Comparison of ENCODE assay signal across 16 mouse cellular contexts in the genomic region with DNA sequence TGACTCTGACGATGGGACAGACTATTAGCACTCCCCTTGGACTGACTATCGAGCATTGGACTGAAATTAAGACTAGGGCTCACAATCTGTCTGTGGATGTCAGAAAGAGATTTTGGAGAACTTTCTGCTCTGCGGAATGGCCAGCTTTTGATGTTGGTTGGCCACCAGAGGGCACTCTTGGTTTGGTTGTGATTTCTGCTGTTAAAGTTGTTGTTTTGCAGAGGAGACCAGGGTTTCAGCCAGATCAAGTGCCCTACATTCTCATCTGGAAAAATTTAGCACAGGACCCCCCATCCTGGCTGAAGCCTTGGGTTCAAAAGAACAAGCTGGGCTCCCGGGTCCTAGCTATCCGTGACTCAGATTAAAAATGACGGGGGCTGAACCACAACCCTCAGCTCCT. TPM values are rescaled to one million over a fixed set of nuclear protein-coding genes. Genes with fewer than 3 reads are reported as not detected.
DNase-seq lines count a peak whose midpoint lies in the region; ATAC-seq and TF ChIP-seq lines count a peak whose summit lies in the region.
"Not testable (repeated sequence)": the region's sequence is repeated elsewhere in the genome, so short reads cannot be mapped to it uniquely, and the experiment has no call there.
"Had no signal": no experiment of that assay in that cellular context is flagged by ENCODE, and none has a peak within 500 bp of the region (broad histone marks: within the 10 kb centered on the region; RNA-seq: fewer than 3 reads in every experiment).

No protein-coding gene starts in this region.

- not testable (repeated sequence) for H3K4me2 ChIP-seq in kidney, postnatal 0 days (ENCODE audit: low read length); limb, embryonic 11.5 days (ENCODE audit: low read depth, severe bottlenecking); midbrain, embryonic 11.5 days

- H3K27me3 ChIP-seq in embryonic facial prominence, embryonic 10.5 days (replicated peaks; ENCODE audit: low read depth, poor library complexity, severe bottlenecking); kidney, postnatal 0 days (ENCODE audit: insufficient read depth, low read length); limb, embryonic 11.5 days (ENCODE audit: control insufficient read depth, insufficient read depth, low read length); midbrain, embryonic 11.5 days (ENCODE audit: control insufficient read depth, insufficient read depth, low read length); thymus, adult 2 months (ENCODE audit: control insufficient read depth, insufficient read depth, low read length): not testable (repeated sequence)

- H3K9ac ChIP-seq in kidney, postnatal 0 days (ENCODE audit: low read depth, low read length); limb, embryonic 11.5 days (ENCODE audit: low read length); midbrain, embryonic 11.5 days (ENCODE audit: low read length): not testable (repeated sequence)

- peak; percentile 41 for DNase-seq in 416B (ENCODE audit: low read depth)
- peak; percentile 25 for DNase-seq in ZHBTc4 (ENCODE audit: low read depth, low spot score)
- peak; percentile 23 for DNase-seq in embryonic facial prominence, embryonic 10.5 days (ENCODE audit: low spot score)
- DNase-seq in heart, postnatal 4 days: peak; percentile 26
- not testable (repeated sequence) for DNase-seq in kidney, postnatal 0 days (ENCODE audit: low spot score)
- peak; percentile 46 for DNase-seq in limb, embryonic 11.5 days (ENCODE audit: low spot score)
- DNase-seq in midbrain, embryonic 11.5 days (ENCODE audit: low spot score, missing footprints): peak; percentile 81
- peak; percentile 31 for DNase-seq in thymus, adult 2 months

- H3K4me1 ChIP-seq in embryonic facial prominence, embryonic 10.5 days; kidney, postnatal 0 days (replicated peaks; ENCODE audit: insufficient read depth, low read length); limb, embryonic 11.5 days (ENCODE audit: control insufficient read depth, insufficient read depth, low read length); midbrain, embryonic 11.5 days (ENCODE audit: control insufficient read depth, insufficient read depth, low read length); thymus, adult 2 months (replicated peaks; ENCODE audit: control insufficient read depth, insufficient read depth, low read length): not testable (repeated sequence)

- H3K36me3 ChIP-seq in embryonic facial prominence, embryonic 10.5 days (replicated peaks); kidney, postnatal 0 days (ENCODE audit: insufficient read depth, low read length); limb, embryonic 11.5 days (ENCODE audit: control insufficient read depth, insufficient read depth, low read length); midbrain, embryonic 11.5 days (ENCODE audit: control insufficient read depth, insufficient read depth, low read length); thymus, adult 2 months (ENCODE audit: control insufficient read depth, insufficient read depth, low read length): not testable (repeated sequence)

- not testable (repeated sequence) for TF ChIP-seq POLR2A in thymus, adult 2 months (IDR thresholded peaks at IDR 0.05; ENCODE audit: control insufficient read depth, extremely low read depth, insufficient read depth, low read length, poor library complexity)

- not testable (repeated sequence) for H3K27ac ChIP-seq in embryonic facial prominence, embryonic 10.5 days (replicated peaks); kidney, postnatal 0 days; limb, embryonic 11.5 days (replicated peaks; ENCODE audit: low read depth, low read length); midbrain, embryonic 11.5 days (ENCODE audit: low read depth, low read length); thymus, adult 2 months (ENCODE audit: control insufficient read depth, insufficient read depth, low read length)

- H3K4me3 ChIP-seq in embryonic facial prominence, embryonic 10.5 days; kidney, postnatal 0 days (replicated peaks; ENCODE audit: low read depth, low read length); limb, embryonic 11.5 days (ENCODE audit: low read depth, low read length); midbrain, embryonic 11.5 days (ENCODE audit: low read depth, low read length); thymus, adult 2 months (ENCODE audit: control insufficient read depth, insufficient read depth, low read length): not testable (repeated sequence)

- TF ChIP-seq CTCF in kidney, postnatal 0 days (IDR thresholded peaks at IDR 0.05; ENCODE audit: low read depth): peak; percentile 39; the same call in 1 of the 2 replicates
- TF ChIP-seq CTCF in thymus, adult 2 months (IDR thresholded peaks at IDR 0.05; ENCODE audit: borderline replicate concordance, control insufficient read depth, extremely low read depth, insufficient read depth, low read length, poor library complexity): not testable (repeated sequence)

- ATAC-seq in kidney, postnatal 0 days (replicated peaks; ENCODE audit: low FRiP score, low read depth); limb, embryonic 11.5 days (ENCODE audit: insufficient number of reproducible peaks, low FRiP score, low TSS enrichment, low read depth); midbrain, embryonic 11.5 days (ENCODE audit: low FRiP score): not testable (repeated sequence)

- H3K9me3 ChIP-seq in embryonic facial prominence, embryonic 10.5 days: peaks cover 17% of the 10 kb centered on the region; the same call in 1 of the 2 replicates
- not testable (repeated sequence) for H3K9me3 ChIP-seq in kidney, postnatal 0 days (replicated peaks; ENCODE audit: low read length); limb, embryonic 11.5 days (ENCODE audit: control insufficient read depth, low read length); midbrain, embryonic 11.5 days (ENCODE audit: control insufficient read depth, low read length)

- WGBS in embryonic facial prominence, embryonic 10.5 days: 87% methylated on average over 6 of the region's 6 CpGs
- 89% methylated on average over 6 of the region's 6 CpGs for WGBS in kidney, postnatal 0 days
- WGBS in limb, embryonic 11.5 days: 87% methylated on average over 6 of the region's 6 CpGs
- 87% methylated on average over 6 of the region's 6 CpGs for WGBS in midbrain, embryonic 11.5 days
- WGBS in thymus, adult 2 months: 96% methylated on average over 6 of the region's 6 CpGs

RNA-seq across cellular contexts. Expression of a gene that starts 17.9 kb away (rescaled TPM):
- 1.9 and 2.8 TPM in 2 replicates for polyA plus RNA-seq in embryonic facial prominence, embryonic 10.5 days (2016; fragmentation: Nextera tagmentation; extraction: Ambion mirVana)
- not detected for total RNA-seq in heart, postnatal 4 days (2021)
- polyA plus RNA-seq in kidney, postnatal 0 days (2015; fragmentation: Nextera tagmentation; extraction: Ambion mirVana): 0.64 and 1.0 TPM in 2 replicates
- 0.41 and 1.6 TPM in 2 replicates for polyA plus RNA-seq in limb, embryonic 11.5 days (2014; fragmentation: Nextera tagmentation; extraction: Ambion mirVana)
- polyA plus RNA-seq in midbrain, embryonic 11.5 days (2014; fragmentation: Nextera tagmentation; extraction: Ambion mirVana): 1.5 and 1.8 TPM in 2 replicates
- 0.58 and 0.68 TPM in 2 replicates for polyA plus RNA-seq in thymus, adult 2 months (2012; rRNA removed)
- total RNA-seq: megakaryocyte-erythroid progenitor cell, adult 5-6 weeks had no signal
- polyA plus RNA-seq: C2C12, G1E had no signal

RNA-seq across cellular contexts. Expression of a gene that starts 23.5 kb away (rescaled TPM):
- polyA plus RNA-seq in embryonic facial prominence, embryonic 10.5 days (2016; fragmentation: Nextera tagmentation; extraction: Ambion mirVana): 56.0 and 56.8 TPM in 2 replicates
- 10 to 100 TPM; 92.8 to 94.5 TPM for total RNA-seq in heart, postnatal 4 days (2021)
- polyA plus RNA-seq in kidney, postnatal 0 days (2015; fragmentation: Nextera tagmentation; extraction: Ambion mirVana): 41.8 and 46.5 TPM in 2 replicates
- 29.0 and 30.3 TPM in 2 replicates for polyA plus RNA-seq in limb, embryonic 11.5 days (2014; fragmentation: Nextera tagmentation; extraction: Ambion mirVana)
- 27.2 and 29.4 TPM in 2 replicates for polyA plus RNA-seq in midbrain, embryonic 11.5 days (2014; fragmentation: Nextera tagmentation; extraction: Ambion mirVana)
- polyA plus RNA-seq in thymus, adult 2 months (2012; rRNA removed): 85.8 and 101 TPM in 2 replicates

RNA-seq across cellular contexts. Expression of a gene that starts 33.4 kb away (rescaled TPM):
- 5.4 and 23.9 TPM in 2 replicates for polyA plus RNA-seq in embryonic facial prominence, embryonic 10.5 days (2016; fragmentation: Nextera tagmentation; extraction: Ambion mirVana)
- 1,000 to 10,000 TPM; 1,420 to 1,616 TPM for total RNA-seq in heart, postnatal 4 days (2021)
- 1.6 and 1.9 TPM in 2 replicates for polyA plus RNA-seq in kidney, postnatal 0 days (2015; fragmentation: Nextera tagmentation; extraction: Ambion mirVana)
- 2.2 and 3.6 TPM in 2 replicates for polyA plus RNA-seq in limb, embryonic 11.5 days (2014; fragmentation: Nextera tagmentation; extraction: Ambion mirVana)
- 0.59 and 0.92 TPM in 2 replicates for polyA plus RNA-seq in midbrain, embryonic 11.5 days (2014; fragmentation: Nextera tagmentation; extraction: Ambion mirVana)
- 19.3 and 68.0 TPM in 2 replicates for polyA plus RNA-seq in thymus, adult 2 months (2012; rRNA removed)
- total RNA-seq: adrenal gland, adult 2 months; G1E; gastrocnemius, postnatal 14 days; layer of hippocampus, postnatal 25 days; left cerebral cortex, postnatal 25 days; megakaryocyte-erythroid progenitor cell, adult 5-6 weeks had no signal
- polyA plus RNA-seq: C2C12; frontal cortex, adult 2 months; G1E had no signal

RNA-seq across cellular contexts. Expression of a gene that starts 53.9 kb away (rescaled TPM):
- polyA plus RNA-seq in embryonic facial prominence, embryonic 10.5 days (2016; fragmentation: Nextera tagmentation; extraction: Ambion mirVana): 155 and 161 TPM in 2 replicates
- total RNA-seq in heart, postnatal 4 days (2021): 10 to 100 TPM; 68.5 to 70.2 TPM
- 74.4 and 82.6 TPM in 2 replicates for polyA plus RNA-seq in kidney, postnatal 0 days (2015; fragmentation: Nextera tagmentation; extraction: Ambion mirVana)
- polyA plus RNA-seq in limb, embryonic 11.5 days (2014; fragmentation: Nextera tagmentation; extraction: Ambion mirVana): 103 and 111 TPM in 2 replicates
- 83.8 and 97.4 TPM in 2 replicates for polyA plus RNA-seq in midbrain, embryonic 11.5 days (2014; fragmentation: Nextera tagmentation; extraction: Ambion mirVana)
- polyA plus RNA-seq in thymus, adult 2 months (2012; rRNA removed): 309 and 345 TPM in 2 replicates
